Mouse (Mus musculus): ENCODE data around the gene Mboat2.
A peak's percentile ranks its signal among the peaks of the same experiment; 100 is the strongest.

Gene Mboat2

GRCm38 (mm10) chr12:25009957-25010356 is 179.3 kb downstream of the Mboat2 start:
- DNase-seq (ENCODE audit: low read depth, low spot score): no peak

DNA sequence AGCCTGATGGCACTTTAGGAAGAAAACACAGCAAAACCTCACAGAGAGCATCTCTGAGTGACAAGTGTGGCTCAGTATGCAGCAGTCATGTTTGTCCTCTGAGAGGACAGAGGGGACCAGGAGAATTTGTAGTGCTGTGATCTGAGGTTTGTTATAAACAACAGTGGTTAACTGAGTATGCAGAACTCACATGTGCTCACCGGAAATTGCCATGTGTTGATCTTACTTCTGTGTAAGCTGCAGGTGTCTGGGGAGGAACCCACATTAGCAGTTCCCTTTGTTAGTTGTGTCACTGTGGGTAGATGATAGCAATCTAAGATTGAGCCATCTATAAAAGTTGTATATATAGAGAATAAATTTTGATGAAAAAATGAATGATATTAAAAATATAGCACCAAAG is 179.7 kb downstream of the Mboat2 start:
- DNase-seq (ENCODE audit: low read depth, low spot score): no peak

- no peak for DNase-seq (ENCODE audit: low read depth, low spot score)
These were observed 181.2 kb downstream of the Mboat2 start for GRCm38 (mm10) chr12:25011733-25012367.

DNA sequence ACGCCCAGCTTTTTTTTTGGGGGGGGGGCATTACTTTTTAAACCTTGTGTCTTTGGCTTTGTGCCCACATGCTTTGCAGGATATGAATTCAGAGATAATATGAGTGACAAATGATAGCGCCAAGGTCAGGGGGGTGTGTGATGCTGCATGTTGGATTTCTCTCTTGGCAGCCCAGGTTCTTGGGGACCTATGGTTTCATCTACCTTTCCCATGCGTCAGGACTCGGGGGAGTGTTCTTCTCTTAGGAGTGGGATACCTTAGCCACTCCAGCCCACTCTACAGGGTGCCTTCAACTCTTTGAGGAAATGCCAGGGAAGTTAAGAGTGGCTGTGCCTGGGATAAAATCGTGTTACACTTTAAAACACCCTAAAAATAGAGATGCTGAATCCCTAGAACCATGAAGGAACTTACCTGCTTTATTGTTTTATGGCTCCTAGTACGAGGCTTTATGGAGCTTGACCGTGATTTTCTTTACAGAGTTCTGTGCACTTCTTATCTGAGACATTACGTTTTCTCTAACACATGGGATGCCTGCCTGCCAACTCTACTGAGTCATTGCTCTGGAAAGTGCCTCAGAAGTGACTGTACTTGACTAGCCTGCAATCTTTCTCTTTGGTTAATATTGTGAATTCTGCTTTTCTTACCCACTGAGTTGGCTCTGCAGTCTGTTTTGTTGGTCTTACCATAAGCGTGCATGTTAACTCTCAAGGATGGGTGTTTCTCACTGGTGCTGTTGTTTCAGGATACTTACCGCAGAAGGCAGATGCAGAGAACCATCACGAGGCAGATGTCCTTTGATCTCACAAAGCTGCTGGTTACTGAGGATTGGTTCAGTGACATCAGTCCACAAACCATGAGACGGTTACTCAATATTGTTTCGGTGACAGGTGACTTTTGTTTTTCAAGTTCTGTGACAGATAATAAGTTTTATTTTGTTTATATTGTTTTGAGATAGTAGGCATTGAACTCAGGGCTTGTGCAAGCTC is 182.2 kb downstream of the Mboat2 start:
- peak; percentile 63 for DNase-seq (ENCODE audit: low read depth, low spot score)
